Mouse (Mus musculus) urinary bladder, postnatal 0 days (tissue): Measurements from ENCODE around the gene Fcgr3. TPM values are rescaled to one million over a fixed set of nuclear protein-coding genes. Genes with fewer than 3 reads are reported as not detected.

ENCODE experiments used
- microRNA-seq: library from miRNA; unstranded; fragments of <30 nt; microRNA quantifications from one replicate; pipeline ENCODE4, GENCODE M21; 2016
- polyA plus RNA-seq: library from polyadenylated mRNA; unstranded; fragments of >200 nt; fragmentation: Nextera tagmentation; extraction: Ambion mirVana; gene quantifications from 2 replicates; pipeline ENCODE4 v1.2.1, GENCODE M21; 2015

The Fcgr3 gene
- 37.7 and 90.2 TPM in 2 replicates for polyA plus RNA-seq

DNA sequence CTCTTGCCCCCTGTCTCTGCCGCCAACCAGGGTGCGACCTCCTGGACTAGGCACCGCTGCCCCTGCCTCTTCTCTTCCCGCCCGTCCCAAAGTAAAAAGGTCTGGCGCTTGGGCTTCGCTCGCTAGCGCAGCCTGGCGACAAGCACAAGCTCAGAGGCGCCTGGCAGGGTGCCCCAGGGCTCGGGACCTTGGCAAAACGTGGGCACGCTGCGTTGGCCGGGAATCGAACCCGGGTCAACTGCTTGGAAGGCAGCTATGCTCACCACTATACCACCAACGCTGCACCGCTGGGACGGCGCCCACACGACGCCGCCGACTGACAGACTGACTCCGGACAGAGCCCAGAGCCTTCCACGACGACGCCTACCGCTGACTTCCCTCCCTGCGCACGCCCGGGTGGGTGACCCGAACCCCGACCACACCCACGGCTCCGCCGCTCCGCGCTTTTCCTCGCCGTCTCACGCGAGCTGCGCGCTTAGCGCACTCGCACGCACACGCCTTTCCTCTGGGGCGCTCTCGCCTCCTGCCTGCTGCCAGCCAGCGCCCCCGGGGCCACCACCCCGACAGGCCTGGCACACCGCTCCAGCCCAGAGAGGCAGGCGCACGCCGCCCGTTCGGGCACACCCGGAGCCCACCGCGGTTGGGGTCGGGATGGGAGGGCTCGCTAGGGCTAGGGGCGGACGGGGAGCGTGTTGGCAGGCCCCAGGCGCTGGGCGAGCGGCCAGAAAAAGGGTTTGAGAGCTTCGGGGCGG, at the start of gene Fcgr3:
Gene Fcgr3 (minus strand): TSS at position 445 of the 752 bp plus-strand sequence.

GRCm38 (mm10) chr1:171113873-171114299, 49.2 kb upstream of the Fcgr3 start, which contains the start of gene Cfap126:
Gene Cfap126 (plus strand): TSS chr1:171113918.

GRCm38 (mm10) chr1:171018737-171019136, 46.0 kb downstream of the Fcgr3 start, which contains the start of gene Fcgr4:
Gene Fcgr4 (plus strand): TSS chr1:171018920.

Small RNA genes lying within 50 kb of the gene (microRNA-seq; reads per million reads assigned to microRNA genes)
- gene Gm27552 (not detected), gene Gm27844 (not detected), gene Mir6546 (1.2 reads per million)

Other genes with a start within 250 kb of the Fcgr3 start
- gene Atf6, start 197.2 kb downstream of the Fcgr3 start, polyA plus RNA-seq = 5.2 and 5.7 TPM in 2 replicates
- 0.81 and 1.2 TPM in 2 replicates for gene Gm26620, start 179.9 kb downstream of the Fcgr3 start, polyA plus RNA-seq
- gene Dusp12, start 179.4 kb downstream of the Fcgr3 start, polyA plus RNA-seq = 19.7 and 21.8 TPM in 2 replicates
- 0.53 TPM in 1 of 2 replicates, not detected in the other for gene Fcrlb, start 152.0 kb downstream of the Fcgr3 start, polyA plus RNA-seq
- gene Fcrla, start 137.4 kb downstream of the Fcgr3 start, polyA plus RNA-seq = not detected in 2 replicates
- 10.2 and 22.7 TPM in 2 replicates for gene Fcgr2b, start 88.4 kb downstream of the Fcgr3 start, polyA plus RNA-seq
- gene Fcgr4, start 46.0 kb downstream of the Fcgr3 start, polyA plus RNA-seq = 3.7 and 8.1 TPM in 2 replicates
- gene Cfap126, start 49.0 kb upstream of the Fcgr3 start, polyA plus RNA-seq = 1.4 and 1.5 TPM in 2 replicates
- 266 and 286 TPM in 2 replicates for gene Sdhc, start 85.7 kb upstream of the Fcgr3 start, polyA plus RNA-seq
- gene Mpz, start 85.8 kb upstream of the Fcgr3 start, polyA plus RNA-seq = 1.6 and 1.7 TPM in 2 replicates
- 246 and 265 TPM in 2 replicates for gene Pcp4l1, start 131.3 kb upstream of the Fcgr3 start, polyA plus RNA-seq
- gene Nr1i3, start 149.0 kb upstream of the Fcgr3 start, polyA plus RNA-seq = 0.15 and 0.28 TPM in 2 replicates
- 24.1 and 24.4 TPM in 2 replicates for gene Tomm40l, start 157.6 kb upstream of the Fcgr3 start, polyA plus RNA-seq
- gene Apoa2, start 160.1 kb upstream of the Fcgr3 start, polyA plus RNA-seq = 4.0 and 20.3 TPM in 2 replicates
- 66.5 and 150 TPM in 2 replicates for gene Fcer1g, start 169.4 kb upstream of the Fcgr3 start, polyA plus RNA-seq
- gene Adamts4, start 185.5 kb upstream of the Fcgr3 start, polyA plus RNA-seq = 4.6 and 5.8 TPM in 2 replicates
- 196 and 216 TPM in 2 replicates for gene Ndufs2, start 186.5 kb upstream of the Fcgr3 start, polyA plus RNA-seq
- 41.8 and 42.3 TPM in 2 replicates for gene B4galt3, start 205.4 kb upstream of the Fcgr3 start, polyA plus RNA-seq
- gene Ppox, start 216.3 kb upstream of the Fcgr3 start, polyA plus RNA-seq = 23.1 and 24.7 TPM in 2 replicates
- 29.3 and 30.5 TPM in 2 replicates for gene Usp21, start 223.1 kb upstream of the Fcgr3 start, polyA plus RNA-seq
- 69.1 and 82.7 TPM in 2 replicates for gene Ufc1, start 230.1 kb upstream of the Fcgr3 start, polyA plus RNA-seq